Mouse (Mus musculus): ENCODE data around the gene Cldn24.

Gene Cldn24

GRCm38 (mm10) chr8:47832616-47833015 is 10.7 kb downstream of the Cldn24 start:
- DNase-seq (ENCODE audit: low spot score) = no peak

- no peak for DNase-seq (ENCODE audit: low spot score)
Measured at GRCm38 (mm10) chr8:47833944-47834343, 12.0 kb downstream of the Cldn24 start.

GRCm38 (mm10) chr8:47843063-47843462 is 21.1 kb downstream of the Cldn24 start:
- no peak for DNase-seq (ENCODE audit: low spot score)

- no peak for DNase-seq (ENCODE audit: low spot score)
Measured at GRCm38 (mm10) chr8:47843651-47844050, 21.7 kb downstream of the Cldn24 start.

- no peak for DNase-seq (ENCODE audit: low spot score)
Measured at GRCm38 (mm10) chr8:47845956-47846355, 24.0 kb downstream of the Cldn24 start.

GRCm38 (mm10) chr8:47847161-47847560 is 25.2 kb downstream of the Cldn24 start:
- DNase-seq (ENCODE audit: low spot score) = no peak

GRCm38 (mm10) chr8:47847931-47848330 is 26.0 kb downstream of the Cldn24 start:
- DNase-seq (ENCODE audit: low spot score) = no peak

- no peak for DNase-seq (ENCODE audit: low spot score)
Measured at GRCm38 (mm10) chr8:47849842-47850241, 27.9 kb downstream of the Cldn24 start.

- DNase-seq (ENCODE audit: low spot score) = no peak
Measured at GRCm38 (mm10) chr8:47851824-47852502, 30.0 kb downstream of the Cldn24 start.

- no peak for DNase-seq (ENCODE audit: low spot score)
Measured at GRCm38 (mm10) chr8:47852737-47853136, 30.8 kb downstream of the Cldn24 start.

- DNase-seq (ENCODE audit: low spot score) = no peak
Measured at GRCm38 (mm10) chr8:47853356-47853755, 31.4 kb downstream of the Cldn24 start.

- no peak for DNase-seq (ENCODE audit: low spot score)
Measured at GRCm38 (mm10) chr8:47859259-47859658, 37.3 kb downstream of the Cldn24 start.

- DNase-seq (ENCODE audit: low spot score) = no peak
Measured at GRCm38 (mm10) chr8:47866568-47866967, 44.6 kb downstream of the Cldn24 start.

GRCm38 (mm10) chr8:47867067-47867466 is 45.1 kb downstream of the Cldn24 start:
- DNase-seq (ENCODE audit: low spot score) = no peak

Measured in yolk sac, embryonic 10.5 days (tissue).